Mouse (Mus musculus): Measurements from ENCODE around the gene Atf6b.

GRCm38 (mm10) chr17:34662468-34662867, 15.5 kb downstream of the Atf6b start:
- TF ChIP-seq GATA1 (IDR thresholded peaks at IDR 0.05; ENCODE audit: low read depth, low read length) (no peak), EP300 (IDR thresholded peaks at IDR 0.05; ENCODE audit: low read depth in 1 of 2, low read length in 2 of 2) (no peak), SIN3A (IDR thresholded peaks at IDR 0.05; ENCODE audit: low read length) (no peak), CTCF (IDR thresholded peaks at IDR 0.05 in 2 of 3, conservative IDR thresholded peaks at IDR 0.05 in 1 of 3; ENCODE audit: control insufficient read depth in 1 of 3, insufficient read depth in 1 of 3, low read depth in 2 of 3, low read length in 3 of 3, poor library complexity in 1 of 3, severe bottlenecking in 1 of 3) (no peak), ZNF384 (IDR thresholded peaks at IDR 0.05; ENCODE audit: low read depth, low read length) (no peak), ETS1 (IDR thresholded peaks at IDR 0.05; ENCODE audit: low read depth, low read length) (no peak)

Data from MEL (cell line).